Mouse (Mus musculus) limb, embryonic 15.5 days (tissue): Measurements from ENCODE around the gene Rps6kc1. TPM values are rescaled to one million over a fixed set of nuclear protein-coding genes. Genes with fewer than 3 reads are reported as not detected.

Experiments
- ATAC-seq: fragments of 200-750 bp; cut with Nextera tagmentation; 2 replicates; pipeline ENCODE4 v1.8.0; 2017; ENCODE audit warnings: low read depth, moderate TSS enrichment; ENCODE audit not compliant: insufficient number of reproducible peaks, low FRiP score, low TSS enrichment
- H3K27ac ChIP-seq: fragments of 300-500 bp; sonication (generic); 2 replicates; pipeline ENCODE4 v1.5.1; 2015; ENCODE audit warnings: moderate library complexity, mild to moderate bottlenecking, inconsistent platforms
- H3K27me3 ChIP-seq: fragments of 300-500 bp; sonication (generic); 2 replicates; pipeline ENCODE4 v1.6.1; 2015; ENCODE audit warnings: inconsistent platforms
- H3K36me3 ChIP-seq: fragments of 300-500 bp; sonication (generic); 2 replicates; pipeline ENCODE4 v1.6.1; 2015; ENCODE audit warnings: inconsistent platforms
- H3K4me1 ChIP-seq: fragments of 300-500 bp; sonication (generic); 2 replicates; pipeline ENCODE4 v1.6.1; 2015; ENCODE audit warnings: inconsistent platforms
- H3K4me2 ChIP-seq: fragments of 300-500 bp; sonication (generic); 2 replicates; pipeline ENCODE4 v1.6.1; 2015; ENCODE audit warnings: mild to moderate bottlenecking, inconsistent platforms
- H3K4me3 ChIP-seq: fragments of 300-500 bp; sonication (generic); 2 replicates; pipeline ENCODE4 v1.5.1; 2015; ENCODE audit warnings: mild to moderate bottlenecking, inconsistent platforms
- H3K9ac ChIP-seq: fragments of 300-500 bp; sonication (generic); 2 replicates; pipeline ENCODE4 v1.6.1; 2015; ENCODE audit warnings: inconsistent platforms
- H3K9me3 ChIP-seq: fragments of 300-500 bp; sonication (generic); 2 replicates; pipeline ENCODE4 v1.6.1; 2016; ENCODE audit warnings: inconsistent platforms
- WGBS: fragments of 180-500 bp; shearing (Covaris S2); methylation state at CpG from one replicate; pipeline ENCODE4 v1.1.7; 2015; 5-methylcytosine and 5-hydroxymethylcytosine counted together
- polyA plus RNA-seq: library from polyadenylated mRNA; unstranded; fragments of >200 nt; fragmentation: Nextera tagmentation; extraction: Ambion mirVana; gene quantifications from 2 replicates; pipeline ENCODE4 v1.2.1, GENCODE M21; 2015

The Rps6kc1 gene
- polyA plus RNA-seq, 1 experiment from 2014 or later = 16.1 TPM

DNA sequence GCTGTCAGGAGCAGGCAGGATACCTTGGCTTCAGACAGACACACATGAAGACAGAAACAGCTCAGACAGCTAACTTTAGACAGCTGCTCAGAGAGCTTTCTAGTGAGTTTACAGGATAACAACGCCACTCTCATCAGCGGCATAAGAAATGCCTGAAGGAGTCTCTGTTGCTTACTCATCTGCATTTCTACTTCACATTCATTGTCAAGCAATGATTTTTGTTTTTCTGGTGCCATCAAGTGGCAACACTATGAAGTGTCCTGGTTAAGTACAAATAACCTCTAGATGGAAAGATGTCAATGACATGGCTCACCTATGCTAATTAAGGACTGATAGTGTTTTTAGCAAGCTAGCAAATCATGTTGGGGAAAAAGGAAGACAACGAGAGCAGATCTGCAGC lies 42.8 kb downstream of the Rps6kc1 start:
- Histone ChIP-seq H3K27ac (no peak overlapping the region), H3K27me3 (no peaks in the 10 kb centered on the region), H3K36me3 (peaks cover 42% of the 10 kb centered on the region), H3K4me1 (no peaks in the 10 kb centered on the region), H3K4me2 (no peak overlapping the region), H3K4me3 (no peak overlapping the region), H3K9ac (no peak overlapping the region), H3K9me3 (no peaks in the 10 kb centered on the region)
- 76% methylated on average over 3 of the region's 3 CpGs for WGBS
- ATAC-seq = no peak

DNA sequence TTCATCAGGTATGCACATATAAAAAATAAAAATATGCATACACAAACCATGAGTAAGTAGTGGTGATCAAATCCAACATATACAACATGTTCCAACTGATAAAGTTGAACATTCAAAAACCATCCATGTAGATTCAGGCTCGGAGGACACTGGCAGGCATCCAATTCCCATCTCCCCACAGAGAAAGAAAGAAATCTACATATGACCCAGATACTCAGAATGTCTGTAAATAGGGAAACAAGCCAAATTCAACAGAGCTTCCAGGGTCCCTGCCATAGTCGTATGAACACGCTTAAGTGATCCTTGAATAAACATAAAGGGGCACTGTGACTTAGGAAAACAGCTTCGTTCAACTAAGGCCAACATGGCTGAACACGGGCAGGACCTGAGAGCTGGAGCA lies 49.9 kb downstream of the Rps6kc1 start:
- 70% methylated on average over 5 of the region's 5 CpGs for WGBS
- Histone ChIP-seq H3K27me3 (no peaks in the 10 kb centered on the region), H3K9me3 (no peaks in the 10 kb centered on the region), H3K9ac (no peak overlapping the region), H3K27ac (no peak overlapping the region), H3K36me3 (peaks cover 6% of the 10 kb centered on the region), H3K4me2 (no peak overlapping the region), H3K4me3 (no peak overlapping the region), H3K4me1 (no peaks in the 10 kb centered on the region)
- ATAC-seq = no peak

DNA sequence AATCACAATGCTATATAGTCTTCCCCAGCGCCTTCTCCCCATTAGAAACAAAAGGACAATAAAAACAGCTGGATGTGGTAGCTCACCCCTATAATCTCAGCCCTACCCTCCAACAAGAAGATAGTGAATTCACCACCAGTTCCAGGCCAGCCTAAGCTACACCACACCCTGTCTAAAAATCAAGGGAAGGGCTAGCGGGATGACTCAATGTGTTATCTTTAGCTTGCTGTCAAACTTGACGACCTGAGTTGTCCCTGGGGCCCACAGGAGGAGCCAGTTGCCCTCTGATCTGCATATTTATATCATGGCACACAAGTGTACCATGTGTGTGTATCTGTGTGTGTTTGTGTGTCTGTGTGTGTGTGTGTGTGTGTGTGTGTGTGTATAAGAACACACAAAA lies 57.1 kb downstream of the Rps6kc1 start:
- H3K9ac ChIP-seq = no peak overlapping the region
- ATAC-seq = no peak
- no peaks in the 10 kb centered on the region for H3K9me3 ChIP-seq
- no peaks in the 10 kb centered on the region for H3K4me1 ChIP-seq
- H3K4me2 ChIP-seq = no peak overlapping the region
- no peaks in the 10 kb centered on the region for H3K27me3 ChIP-seq
- H3K36me3 ChIP-seq = peaks cover 8% of the 10 kb centered on the region; the same call in 1 of the 2 replicates
- H3K4me3 ChIP-seq = no peak overlapping the region
- WGBS = 73% methylated on average over 3 of the region's 3 CpGs
- H3K27ac ChIP-seq = no peak overlapping the region

DNA sequence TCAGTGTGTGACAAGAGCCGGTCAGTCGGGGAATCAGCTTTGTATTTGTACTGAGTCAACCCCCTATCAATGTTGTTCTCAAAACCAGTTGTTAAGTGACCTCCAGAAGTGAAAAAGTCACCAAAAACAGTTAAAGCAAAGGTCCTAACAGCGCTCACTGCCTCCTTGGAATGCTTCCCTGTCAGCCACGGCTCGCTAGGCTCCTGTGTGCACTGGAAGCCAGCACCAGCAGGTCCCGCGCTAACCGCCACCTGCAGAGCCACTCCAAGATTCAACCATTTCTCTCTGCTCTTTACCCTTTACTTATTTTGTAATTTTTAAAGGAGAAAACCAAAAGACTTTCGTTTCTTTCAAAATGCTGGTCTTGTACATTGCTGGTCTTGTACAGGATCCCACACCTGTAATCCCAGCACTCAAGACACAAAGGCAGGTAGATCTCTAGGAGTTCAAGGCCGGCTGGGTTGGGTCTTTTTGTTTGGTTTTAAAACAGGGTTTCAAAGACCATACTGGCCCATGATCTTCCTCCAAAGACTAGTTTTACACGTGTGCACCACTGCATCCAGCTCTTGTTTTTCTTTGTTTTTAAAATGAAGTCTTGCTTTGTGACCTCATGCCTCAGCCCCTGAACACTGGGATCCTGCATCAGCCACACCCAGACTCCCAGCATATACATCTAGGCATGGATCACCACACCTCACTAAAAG lies 62.3 kb downstream of the Rps6kc1 start:
- WGBS = 80% methylated on average over 11 of the region's 11 CpGs
- no peak overlapping the region for H3K9ac ChIP-seq
- 0 out of 2 replicates have a peak, but pooled peaks cover 5% of the 10 kb centered on the region for H3K36me3 ChIP-seq
- H3K9me3 ChIP-seq = no peaks in the 10 kb centered on the region
- no peaks in the 10 kb centered on the region for H3K27me3 ChIP-seq
- H3K27ac ChIP-seq = no peak overlapping the region
- ATAC-seq = no peak
- no peak overlapping the region for H3K4me3 ChIP-seq
- no peak overlapping the region for H3K4me2 ChIP-seq
- no peaks in the 10 kb centered on the region for H3K4me1 ChIP-seq

DNA sequence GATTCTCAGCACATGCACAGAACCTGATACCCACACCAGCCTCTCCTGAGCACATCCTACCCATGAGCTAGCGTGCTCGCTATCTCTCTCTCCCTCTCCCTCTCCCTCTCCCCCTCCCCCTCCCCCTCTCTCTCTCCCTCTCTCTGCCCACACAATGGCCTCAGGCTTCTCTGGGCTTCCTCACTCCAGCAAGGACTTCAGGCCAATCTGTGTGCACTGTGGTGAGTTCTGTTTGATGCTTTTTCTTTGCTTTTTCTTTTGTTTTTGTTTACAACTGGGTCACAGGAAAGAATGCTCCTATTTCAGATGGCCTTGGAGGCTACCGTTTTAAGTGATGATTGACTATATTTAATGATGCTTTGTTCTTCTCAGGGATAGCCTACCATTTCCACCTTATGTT lies 62.9 kb downstream of the Rps6kc1 start:
- ATAC-seq = no peak
- Histone ChIP-seq H3K9ac (no peak overlapping the region), H3K4me3 (no peak overlapping the region), H3K9me3 (no peaks in the 10 kb centered on the region), H3K27me3 (no peaks in the 10 kb centered on the region), H3K4me1 (no peaks in the 10 kb centered on the region), H3K27ac (no peak overlapping the region), H3K36me3 (0 out of 2 replicates have a peak, but pooled peaks cover 5% of the 10 kb centered on the region), H3K4me2 (no peak overlapping the region)
- WGBS = 53% methylated on average over 3 of the region's 3 CpGs

DNA sequence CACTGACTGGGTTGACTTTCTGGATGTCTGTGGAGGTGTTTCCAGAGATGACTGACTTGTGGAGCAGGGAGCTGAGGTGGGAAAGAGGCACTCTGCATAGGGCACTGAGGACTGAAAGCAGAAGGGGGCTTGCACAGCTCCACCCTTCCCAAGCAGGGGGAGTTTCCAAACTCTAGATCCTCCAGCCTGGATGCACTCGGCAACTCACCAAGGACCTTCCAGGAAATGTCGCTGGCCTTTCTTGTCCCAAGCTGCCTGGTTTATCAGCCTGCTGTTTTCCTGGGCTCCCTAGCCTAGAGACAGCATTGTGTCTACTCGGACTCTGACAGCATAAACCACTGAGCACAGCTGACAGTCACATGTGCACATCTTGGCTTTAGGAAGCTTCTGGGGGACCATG lies 64.6 kb downstream of the Rps6kc1 start:
- no peak for ATAC-seq
- no peaks in the 10 kb centered on the region for H3K4me1 ChIP-seq
- no peak overlapping the region for H3K4me2 ChIP-seq
- H3K27me3 ChIP-seq = no peaks in the 10 kb centered on the region
- H3K9me3 ChIP-seq = no peaks in the 10 kb centered on the region
- H3K4me3 ChIP-seq = no peak overlapping the region
- H3K9ac ChIP-seq = no peak overlapping the region
- peaks cover 16% of the 10 kb centered on the region; the same call in 1 of the 2 replicates for H3K36me3 ChIP-seq
- no peak overlapping the region for H3K27ac ChIP-seq
- 81% methylated on average over 3 of the region's 3 CpGs for WGBS

DNA sequence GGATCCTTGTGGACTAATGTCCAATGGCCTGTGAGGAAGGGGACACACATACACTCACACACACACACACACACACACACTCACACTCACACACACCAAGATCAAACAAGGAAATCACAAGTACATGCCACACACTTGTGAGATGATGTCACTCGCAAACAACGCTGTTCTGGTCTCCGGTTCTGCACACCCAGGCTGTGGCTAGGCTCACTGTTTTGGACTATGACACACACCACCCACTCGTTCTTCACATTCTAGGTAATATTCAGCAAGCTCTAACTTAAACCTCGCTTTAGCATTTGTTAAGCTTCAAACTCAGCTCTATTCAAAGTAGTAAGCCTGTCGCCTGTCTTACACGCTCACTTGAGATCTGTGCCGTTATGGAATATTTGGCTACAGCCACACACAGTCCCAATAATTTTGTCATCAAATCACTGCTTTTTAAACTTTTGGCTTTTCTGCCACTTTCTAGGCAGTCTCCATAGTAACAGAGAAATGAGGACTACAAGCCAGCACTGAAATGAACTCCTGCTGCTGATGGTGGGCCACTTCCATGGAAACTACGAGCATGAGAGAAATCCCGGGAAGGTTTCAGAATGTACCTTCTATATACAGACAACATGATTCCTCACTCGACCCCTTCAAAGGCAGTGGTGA lies 65.4 kb downstream of the Rps6kc1 start:
- Histone ChIP-seq H3K27ac (no peak overlapping the region), H3K4me1 (no peaks in the 10 kb centered on the region), H3K27me3 (no peaks in the 10 kb centered on the region), H3K4me2 (no peak overlapping the region), H3K36me3 (peaks cover 24% of the 10 kb centered on the region), H3K9me3 (no peaks in the 10 kb centered on the region), H3K4me3 (no peak overlapping the region), H3K9ac (no peak overlapping the region)
- WGBS = 88% methylated on average over 11 of the region's 11 CpGs
- no peak for ATAC-seq

DNA sequence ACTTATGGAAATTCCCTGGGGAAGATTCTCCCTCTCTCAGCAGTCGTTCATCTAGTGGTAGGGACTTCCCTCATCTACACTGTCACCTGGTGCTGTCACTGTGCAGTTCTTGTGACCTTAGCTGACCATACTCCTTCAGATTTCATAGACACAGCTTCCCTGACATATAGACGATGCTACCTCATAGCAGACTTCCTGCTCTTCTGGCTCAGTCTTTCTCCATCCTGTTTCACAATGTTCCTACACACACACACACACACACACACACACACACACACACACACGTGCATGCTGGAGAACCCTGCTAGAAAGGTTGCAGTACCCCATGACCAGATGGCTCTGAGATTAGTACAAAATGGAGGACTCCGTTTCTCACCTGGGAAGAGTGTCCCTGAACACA lies 66.2 kb downstream of the Rps6kc1 start:
- Histone ChIP-seq H3K9ac (no peak overlapping the region), H3K4me3 (no peak overlapping the region), H3K4me2 (no peak overlapping the region), H3K27ac (no peak overlapping the region), H3K27me3 (no peaks in the 10 kb centered on the region), H3K4me1 (no peaks in the 10 kb centered on the region), H3K9me3 (no peaks in the 10 kb centered on the region), H3K36me3 (peaks cover 27% of the 10 kb centered on the region)
- WGBS = 78% methylated on average over 4 of the region's 4 CpGs
- ATAC-seq = no peak

DNA sequence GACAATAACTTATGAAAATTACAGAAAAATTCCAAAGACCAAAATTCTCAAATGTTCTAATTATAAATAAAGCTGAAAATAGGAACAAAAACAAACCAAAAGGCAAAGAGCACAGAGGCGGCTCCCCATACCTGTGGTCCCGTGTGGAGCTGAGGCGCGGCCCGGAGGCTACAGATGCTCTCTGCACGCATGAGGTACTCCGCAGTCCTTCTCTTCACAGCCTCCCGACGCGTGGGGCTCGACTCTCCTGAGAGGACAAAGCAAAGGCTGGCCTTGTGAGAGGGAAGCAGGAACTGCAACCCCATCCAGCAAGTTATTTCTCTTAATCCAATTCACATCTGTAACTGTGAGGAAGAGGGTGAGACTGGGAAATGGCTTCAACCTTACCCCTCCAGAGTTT lies 67.2 kb downstream of the Rps6kc1 start:
- peaks cover 29% of the 10 kb centered on the region for H3K36me3 ChIP-seq
- ATAC-seq = no peak
- H3K27me3 ChIP-seq = no peaks in the 10 kb centered on the region
- no peak overlapping the region for H3K4me3 ChIP-seq
- 93% methylated on average over 11 of the region's 11 CpGs for WGBS
- no peaks in the 10 kb centered on the region for H3K9me3 ChIP-seq
- H3K4me1 ChIP-seq = no peaks in the 10 kb centered on the region
- H3K27ac ChIP-seq = no peak overlapping the region
- no peak overlapping the region for H3K4me2 ChIP-seq
- no peak overlapping the region for H3K9ac ChIP-seq

DNA sequence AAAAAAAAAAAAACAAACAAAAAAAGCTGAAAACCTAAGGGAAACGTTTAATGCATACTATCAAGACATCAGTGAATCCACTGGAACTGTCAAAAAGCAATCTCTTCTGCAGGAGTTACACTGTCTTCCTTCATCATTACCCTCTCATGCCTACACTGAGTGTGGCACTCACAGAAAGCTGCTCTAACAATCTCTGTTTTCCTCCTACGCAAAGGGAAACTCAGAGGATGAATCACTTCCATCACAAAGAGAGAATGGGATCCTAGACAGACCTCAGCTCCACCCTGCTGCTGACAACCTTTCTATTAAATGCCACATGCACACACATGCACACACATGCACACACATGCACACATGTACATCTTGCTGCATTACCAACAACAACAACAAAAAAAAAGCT lies 75.5 kb downstream of the Rps6kc1 start:
- H3K27me3 ChIP-seq = no peaks in the 10 kb centered on the region
- WGBS = 90% methylated on average over 2 of the region's 2 CpGs

DNA sequence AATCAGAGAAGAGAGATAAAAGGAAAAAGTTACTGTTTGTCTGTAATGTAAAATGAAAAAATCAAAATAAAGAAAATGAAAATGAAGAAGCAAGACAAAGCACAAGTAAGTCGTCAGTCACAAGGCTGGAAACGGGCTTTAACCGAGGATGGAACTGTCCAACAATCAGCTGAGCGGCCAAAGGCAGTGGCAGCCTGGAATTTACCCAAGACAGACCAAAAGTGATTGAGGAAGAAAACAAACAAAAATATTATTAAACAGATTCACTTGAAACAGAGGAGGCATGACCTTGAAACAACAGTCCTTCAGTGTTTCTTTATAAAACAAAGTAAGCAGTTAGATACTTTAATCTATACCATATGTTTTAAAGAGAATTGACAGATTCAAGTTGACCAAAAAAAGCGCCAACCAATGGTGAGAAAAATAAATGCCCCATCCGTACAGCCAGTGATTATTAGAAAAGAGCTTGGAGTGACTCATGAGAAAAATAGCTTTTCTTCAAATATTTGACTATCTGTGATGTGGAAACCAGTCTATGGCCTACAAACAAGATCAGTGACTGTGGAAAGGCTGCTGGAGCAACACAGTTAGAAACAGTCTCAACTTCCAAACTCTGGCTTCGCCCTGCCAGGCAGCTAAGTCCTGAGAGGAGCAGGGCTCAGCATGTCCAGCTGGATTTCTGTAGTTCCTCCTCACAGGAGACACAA lies 77.2 kb downstream of the Rps6kc1 start:
- no peak overlapping the region for H3K9ac ChIP-seq
- no peak overlapping the region for H3K4me2 ChIP-seq
- H3K4me1 ChIP-seq = no peaks in the 10 kb centered on the region
- no peak for ATAC-seq
- peaks cover 15% of the 10 kb centered on the region for H3K36me3 ChIP-seq
- H3K27me3 ChIP-seq = no peaks in the 10 kb centered on the region
- H3K9me3 ChIP-seq = no peaks in the 10 kb centered on the region
- no peak overlapping the region for H3K4me3 ChIP-seq
- 66% methylated on average over 7 of the region's 7 CpGs for WGBS
- no peak overlapping the region for H3K27ac ChIP-seq

More for the DNA sequence above, 75.5 kb downstream of the Rps6kc1 start:
- Histone ChIP-seq H3K4me2 (no peak overlapping the region), H3K36me3 (0 out of 2 replicates have a peak, but pooled peaks cover 17% of the 10 kb centered on the region), H3K9me3 (no peaks in the 10 kb centered on the region), H3K4me3 (no peak overlapping the region), H3K27ac (no peak overlapping the region), H3K4me1 (no peaks in the 10 kb centered on the region), H3K9ac (no peak overlapping the region)
- no peak for ATAC-seq

DNA sequence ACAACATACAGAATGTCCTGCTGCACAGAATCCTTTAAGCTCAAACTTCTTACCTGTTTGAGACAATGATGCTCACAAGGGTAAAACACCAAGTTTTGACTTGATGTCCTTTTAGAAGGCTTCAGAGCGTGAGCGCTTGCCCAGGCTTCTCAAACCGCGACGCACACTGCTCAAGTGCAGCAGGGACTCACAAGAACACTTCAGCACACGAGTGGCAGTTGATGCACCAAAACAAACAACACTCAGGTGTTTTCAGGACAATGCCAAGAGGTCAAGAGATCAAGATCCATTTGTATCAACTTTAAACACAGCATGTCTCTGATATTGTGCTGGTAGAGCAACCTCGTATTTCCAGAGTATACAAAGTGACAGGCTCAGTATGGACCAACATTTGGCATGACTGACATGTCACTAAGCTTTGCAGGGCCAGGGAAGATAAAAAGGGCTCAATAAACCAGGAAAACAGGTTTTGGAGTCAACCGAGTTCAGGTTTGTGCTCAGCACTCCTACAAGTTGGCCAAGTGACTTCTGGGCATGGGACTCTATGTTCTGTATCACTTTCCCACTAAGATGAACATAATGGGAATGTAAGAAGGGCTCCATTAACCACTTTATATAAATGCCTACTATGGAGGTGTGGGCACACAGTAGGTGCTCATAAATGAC lies 78.5 kb downstream of the Rps6kc1 start:
- no peak for ATAC-seq
- peaks cover 21% of the 10 kb centered on the region for H3K36me3 ChIP-seq
- WGBS = 90% methylated on average over 8 of the region's 8 CpGs
- no peaks in the 10 kb centered on the region for H3K27me3 ChIP-seq
- H3K9me3 ChIP-seq = no peaks in the 10 kb centered on the region
- no peaks in the 10 kb centered on the region for H3K4me1 ChIP-seq
- no peak overlapping the region for H3K27ac ChIP-seq
- H3K4me3 ChIP-seq = no peak overlapping the region
- no peak overlapping the region for H3K4me2 ChIP-seq
- no peak overlapping the region for H3K9ac ChIP-seq
